Mouse (Mus musculus): ENCODE results near the gene Pifo. TPM values are rescaled to one million over a fixed set of nuclear protein-coding genes. Genes with fewer than 3 reads are reported as not detected.
A peak's percentile ranks its signal among the peaks of the same experiment; 100 is the strongest.
"Not testable (repeated sequence)": the region's sequence is repeated elsewhere in the genome, so short reads cannot be mapped to it uniquely, and the experiment has no call there.

Gene Pifo
- polyA plus RNA-seq, 1 experiment from 2014 or later, result 0.42 TPM

DNA sequence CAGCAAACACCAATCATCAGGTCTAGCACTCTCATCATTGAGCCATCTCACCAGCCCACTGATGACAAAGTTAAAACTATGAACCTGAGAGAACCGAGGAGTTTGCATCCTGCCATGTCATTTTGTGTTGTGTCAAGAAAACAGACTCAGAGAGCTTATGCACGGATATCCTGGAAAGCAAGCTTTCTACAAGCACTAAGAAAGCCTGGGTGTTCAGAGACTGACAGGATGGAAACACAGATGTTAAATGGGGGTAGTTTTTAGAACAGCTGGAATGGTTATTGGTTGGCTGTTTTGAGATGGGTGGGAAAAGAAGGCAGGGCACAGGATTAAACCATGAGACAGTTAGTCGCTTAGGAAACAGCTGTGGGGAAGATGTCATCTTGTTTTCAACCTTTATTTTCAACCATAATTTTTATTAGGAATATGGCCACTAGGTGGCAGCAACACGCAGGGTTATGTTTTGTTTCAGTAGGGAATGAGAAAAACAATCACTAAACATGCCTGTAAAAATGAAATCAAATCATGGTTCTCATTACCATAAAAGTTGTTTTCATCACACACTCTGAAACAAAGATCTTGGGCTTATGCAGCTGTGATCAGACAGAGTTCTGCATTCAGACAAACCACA, 22.7 kb downstream of the Pifo start:
- ATAC-seq (replicated peaks; ENCODE audit: insufficient number of reproducible peaks, insufficient read depth, low FRiP score, low read depth), result no peak
- Histone ChIP-seq H3K27me3 (no peaks in the 10 kb centered on the region), H3K4me1 (replicated peaks) (no peaks in the 10 kb centered on the region), H3K4me2 (no peak overlapping the region), H3K9me3 (replicated peaks) (no peaks in the 10 kb centered on the region), H3K27ac (no peak overlapping the region), H3K4me3 (no peak overlapping the region), H3K36me3 (no peaks in the 10 kb centered on the region), H3K9ac (no peak overlapping the region)
- 19% methylated on average over 4 of the region's 4 CpGs for WGBS

DNA sequence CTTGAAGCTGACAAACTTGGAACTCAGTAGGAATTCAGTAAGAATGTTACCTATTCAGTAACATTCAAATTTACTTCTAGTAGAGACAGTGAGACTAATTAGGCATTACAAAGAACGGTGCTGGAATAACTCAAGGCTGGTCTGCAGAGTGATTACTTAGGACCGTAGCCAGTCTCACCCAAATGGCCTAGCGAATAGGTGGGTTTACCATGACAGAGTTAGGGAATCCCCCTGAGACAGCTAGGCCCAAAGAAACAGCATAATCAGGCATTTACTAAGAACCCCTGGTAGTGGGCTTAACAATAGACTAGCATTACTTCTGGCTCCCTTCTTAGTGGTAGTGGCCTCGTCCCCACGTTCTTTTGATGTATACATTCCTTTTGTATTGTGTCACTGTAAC, 24.8 kb downstream of the Pifo start:
- H3K4me3 ChIP-seq; H3K9me3 ChIP-seq (replicated peaks); H3K27ac ChIP-seq; ATAC-seq (replicated peaks; ENCODE audit: insufficient number of reproducible peaks, insufficient read depth, low FRiP score, low read depth); H3K9ac ChIP-seq; H3K4me2 ChIP-seq; H3K36me3 ChIP-seq; H3K27me3 ChIP-seq; H3K4me1 ChIP-seq (replicated peaks): not testable (repeated sequence)
- 57% methylated on average over 5 of the region's 5 CpGs for WGBS

DNA sequence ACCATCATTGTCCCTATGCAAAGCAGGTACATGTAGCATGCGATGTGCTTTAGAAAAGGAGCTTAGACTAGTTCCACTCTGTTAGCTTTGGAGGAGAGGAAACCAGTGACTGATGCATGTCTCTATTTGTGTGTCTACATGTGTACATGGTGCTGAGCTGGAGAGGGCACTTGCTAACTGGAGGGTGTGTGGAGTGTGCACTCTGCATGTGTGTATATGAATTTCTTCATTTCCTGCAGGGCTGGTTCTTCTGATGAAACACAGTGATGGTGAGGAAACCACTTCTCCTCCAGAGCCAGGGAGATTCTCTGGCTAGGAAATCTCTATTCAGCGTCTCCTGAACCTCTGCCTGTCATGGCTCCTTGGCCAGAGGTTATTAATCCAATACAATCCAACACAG, 40.3 kb downstream of the Pifo start:
- ATAC-seq (replicated peaks; ENCODE audit: insufficient number of reproducible peaks, insufficient read depth, low FRiP score, low read depth), result no peak
- no peak overlapping the region for H3K4me3 ChIP-seq
- no peaks in the 10 kb centered on the region for H3K27me3 ChIP-seq
- no peaks in the 10 kb centered on the region for H3K4me1 ChIP-seq (replicated peaks)
- no peaks in the 10 kb centered on the region for H3K9me3 ChIP-seq (replicated peaks)
- H3K4me2 ChIP-seq, result no peak overlapping the region
- no peak overlapping the region for H3K9ac ChIP-seq
- H3K36me3 ChIP-seq, result peaks cover 14% of the 10 kb centered on the region; the same call in 1 of the 2 replicates
- H3K27ac ChIP-seq, result no peak overlapping the region
- WGBS, result 75% methylated on average over 2 of the region's 2 CpGs

DNA sequence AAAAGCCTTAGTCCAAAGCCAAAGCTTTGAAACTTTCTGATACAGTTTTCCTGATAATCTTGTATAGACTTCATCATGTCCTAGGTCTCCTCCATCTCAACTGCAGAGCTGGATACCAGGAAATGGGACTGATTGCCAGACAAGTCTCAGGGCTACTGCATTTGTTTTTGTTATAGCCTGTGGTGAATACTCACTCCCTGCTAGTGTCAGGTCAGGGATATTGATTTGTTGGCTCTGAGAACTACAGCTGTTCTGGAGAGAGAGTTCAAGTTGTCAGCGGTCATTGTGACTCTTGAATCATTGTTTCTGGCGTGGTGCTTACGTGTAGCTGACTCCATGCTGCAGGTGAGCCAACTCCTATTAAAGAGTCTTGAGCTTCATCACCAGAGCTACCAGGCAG, 41.0 kb downstream of the Pifo start, which contains the start of gene Ovgp1:
Gene Ovgp1, plus strand, starts transcription at position 301 of the 400 bp plus-strand sequence.
- no peak within 1 kb of the TSS for H3K4me3 ChIP-seq
- no peak within 1 kb of the TSS for H3K4me2 ChIP-seq
- no peak within 1 kb of the TSS for H3K9ac ChIP-seq
- H3K27me3 ChIP-seq, result no peaks in the 10 kb centered on the region
- no peak within 1 kb of the TSS for H3K27ac ChIP-seq
- peaks cover 22% of the 10 kb centered on the region for H3K36me3 ChIP-seq
- no peaks in the 10 kb centered on the region for H3K4me1 ChIP-seq (replicated peaks)
- no peak for ATAC-seq (replicated peaks; ENCODE audit: insufficient number of reproducible peaks, insufficient read depth, low FRiP score, low read depth)
- H3K9me3 ChIP-seq (replicated peaks), result no peaks in the 10 kb centered on the region
- WGBS, result 79% methylated on average over 3 of the region's 3 CpGs

DNA sequence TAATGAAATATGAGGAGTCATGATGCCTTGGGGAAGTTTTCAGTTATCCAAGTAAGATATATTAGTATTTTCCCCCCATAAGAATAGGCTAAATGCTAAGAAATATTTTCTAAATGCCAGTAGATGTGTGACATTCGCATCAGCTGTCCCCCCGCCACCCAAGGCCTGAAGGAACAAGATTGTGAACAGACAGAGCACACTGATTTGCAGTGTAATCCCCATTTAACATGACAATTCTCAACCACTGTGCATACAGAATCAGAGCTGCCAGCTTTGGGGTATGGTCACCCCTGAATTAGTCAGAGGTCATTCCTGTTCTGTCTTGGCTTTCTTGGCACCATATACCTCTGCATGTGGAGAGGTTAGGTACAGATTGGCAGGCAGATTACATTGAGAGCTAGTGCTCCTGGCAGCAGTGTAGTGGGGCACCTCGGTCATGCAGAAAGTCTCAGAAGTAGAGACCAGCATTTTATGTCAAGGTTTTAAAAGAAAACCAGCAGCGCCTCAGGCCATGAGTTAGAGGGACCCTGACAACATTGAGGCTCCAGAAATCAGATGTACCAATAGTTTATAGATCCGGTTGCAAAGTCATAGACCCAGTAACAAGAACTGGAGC, 42.5 kb downstream of the Pifo start:
- ATAC-seq (replicated peaks; ENCODE audit: insufficient number of reproducible peaks, insufficient read depth, low FRiP score, low read depth), result no peak
- Histone ChIP-seq H3K4me2 (no peak overlapping the region), H3K27me3 (no peaks in the 10 kb centered on the region), H3K27ac (no peak overlapping the region), H3K4me3 (no peak overlapping the region), H3K36me3 (peaks cover 37% of the 10 kb centered on the region), H3K9me3 (replicated peaks) (no peaks in the 10 kb centered on the region), H3K9ac (no peak overlapping the region), H3K4me1 (replicated peaks) (no peaks in the 10 kb centered on the region)
- 86% methylated on average over 5 of the region's 5 CpGs for WGBS

DNA sequence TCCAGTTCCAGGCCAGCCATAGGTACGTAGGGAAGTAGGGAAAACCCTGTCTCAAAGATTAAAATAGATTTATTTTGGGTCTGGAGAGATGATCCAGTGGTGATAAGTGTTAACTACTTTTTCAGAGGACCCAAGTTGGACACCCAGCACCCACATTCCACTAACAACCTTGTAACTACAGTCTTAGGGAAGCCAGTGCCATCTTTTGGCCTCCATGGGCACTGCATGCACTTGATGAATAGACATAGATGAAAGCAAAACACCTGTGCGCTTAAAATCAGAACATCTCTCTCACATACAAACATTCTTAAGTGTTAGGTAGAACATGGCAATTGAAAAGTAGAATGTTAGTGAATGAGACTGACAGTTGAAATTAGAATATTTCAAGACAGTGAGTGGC, 53.7 kb downstream of the Pifo start:
- Histone ChIP-seq H3K9ac (no peak overlapping the region), H3K27me3 (no peaks in the 10 kb centered on the region), H3K36me3 (peaks cover 54% of the 10 kb centered on the region), H3K4me3 (peak overlapping the region; percentile 98; the same call in 1 of the 2 replicates), H3K9me3 (replicated peaks) (no peaks in the 10 kb centered on the region), H3K4me2 (peak overlapping the region; percentile 81; the same call in 1 of the 2 replicates), H3K27ac (no peak overlapping the region), H3K4me1 (replicated peaks) (peaks cover 35% of the 10 kb centered on the region)
- 93% methylated on average over 2 of the region's 2 CpGs for WGBS
- no peak for ATAC-seq (replicated peaks; ENCODE audit: insufficient number of reproducible peaks, insufficient read depth, low FRiP score, low read depth)

DNA sequence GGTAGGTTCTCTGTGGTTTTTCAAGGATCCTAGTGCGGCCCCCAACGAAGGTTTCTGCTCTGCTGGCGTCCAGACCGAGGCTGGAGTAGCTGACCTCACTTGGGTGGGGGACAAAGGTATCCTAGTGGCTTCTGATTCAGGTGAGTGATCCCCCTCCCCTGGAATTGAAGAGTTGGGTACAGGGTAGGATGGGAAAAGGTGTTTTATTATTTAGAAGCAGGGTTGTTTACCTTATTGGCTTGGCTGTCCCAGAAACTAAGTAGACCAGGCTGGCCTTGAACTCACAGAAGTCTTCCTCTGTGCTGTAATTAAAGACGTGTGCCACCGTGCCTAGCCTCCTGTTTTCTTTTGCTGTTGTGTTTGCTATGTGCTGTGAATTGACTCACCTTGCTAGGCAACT, 54.4 kb downstream of the Pifo start, which contains the start of gene Atp5f1:
Gene Atp5f1, minus strand, starts transcription at position 101 of the 400 bp plus-strand sequence.
- H3K4me1 ChIP-seq (replicated peaks), result peaks cover 35% of the 10 kb centered on the region
- H3K36me3 ChIP-seq, result peaks cover 50% of the 10 kb centered on the region
- peak within 1 kb of the TSS; percentile 98 for H3K4me3 ChIP-seq
- peak within 1 kb of the TSS; percentile 81 for H3K4me2 ChIP-seq
- peak within 1 kb of the TSS; percentile 99 for H3K9ac ChIP-seq
- WGBS, result 7% methylated on average over 6 of the region's 6 CpGs
- no peaks in the 10 kb centered on the region for H3K9me3 ChIP-seq (replicated peaks)
- ATAC-seq (replicated peaks; ENCODE audit: insufficient number of reproducible peaks, insufficient read depth, low FRiP score, low read depth), result no peak
- no peaks in the 10 kb centered on the region for H3K27me3 ChIP-seq
- H3K27ac ChIP-seq, result peak within 1 kb of the TSS; percentile 96

DNA sequence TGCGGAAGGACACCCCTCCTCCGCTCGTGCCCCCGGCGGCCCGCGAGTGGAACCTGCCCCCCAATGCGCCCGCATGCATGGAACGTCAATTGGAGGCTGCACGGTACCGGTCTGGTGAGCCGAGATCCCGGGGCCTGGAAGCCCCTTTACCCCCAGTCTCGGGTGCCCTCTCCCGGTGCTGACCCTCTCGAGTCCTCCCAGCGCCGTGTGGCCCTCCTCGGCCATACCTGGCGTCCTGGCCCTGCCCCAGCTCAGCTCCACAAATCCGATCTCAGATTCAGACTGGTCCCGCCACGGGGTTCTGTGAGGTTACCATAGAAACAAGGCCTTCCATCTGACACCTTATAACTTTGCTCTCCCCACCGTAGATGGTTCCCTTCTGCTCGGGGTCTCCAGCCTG, 54.9 kb downstream of the Pifo start:
- H3K4me1 ChIP-seq (replicated peaks), result peaks cover 37% of the 10 kb centered on the region
- H3K36me3 ChIP-seq, result peaks cover 50% of the 10 kb centered on the region
- peak overlapping the region; percentile 99 for H3K9ac ChIP-seq
- no peaks in the 10 kb centered on the region for H3K9me3 ChIP-seq (replicated peaks)
- under 1% methylated on average over 26 of the region's 26 CpGs for WGBS
- no peaks in the 10 kb centered on the region for H3K27me3 ChIP-seq
- H3K27ac ChIP-seq, result peak overlapping the region; percentile 75
- ATAC-seq (replicated peaks; ENCODE audit: insufficient number of reproducible peaks, insufficient read depth, low FRiP score, low read depth), result peak; percentile 50
- peak overlapping the region; percentile 81 for H3K4me2 ChIP-seq
- H3K4me3 ChIP-seq, result peak overlapping the region; percentile 98

DNA sequence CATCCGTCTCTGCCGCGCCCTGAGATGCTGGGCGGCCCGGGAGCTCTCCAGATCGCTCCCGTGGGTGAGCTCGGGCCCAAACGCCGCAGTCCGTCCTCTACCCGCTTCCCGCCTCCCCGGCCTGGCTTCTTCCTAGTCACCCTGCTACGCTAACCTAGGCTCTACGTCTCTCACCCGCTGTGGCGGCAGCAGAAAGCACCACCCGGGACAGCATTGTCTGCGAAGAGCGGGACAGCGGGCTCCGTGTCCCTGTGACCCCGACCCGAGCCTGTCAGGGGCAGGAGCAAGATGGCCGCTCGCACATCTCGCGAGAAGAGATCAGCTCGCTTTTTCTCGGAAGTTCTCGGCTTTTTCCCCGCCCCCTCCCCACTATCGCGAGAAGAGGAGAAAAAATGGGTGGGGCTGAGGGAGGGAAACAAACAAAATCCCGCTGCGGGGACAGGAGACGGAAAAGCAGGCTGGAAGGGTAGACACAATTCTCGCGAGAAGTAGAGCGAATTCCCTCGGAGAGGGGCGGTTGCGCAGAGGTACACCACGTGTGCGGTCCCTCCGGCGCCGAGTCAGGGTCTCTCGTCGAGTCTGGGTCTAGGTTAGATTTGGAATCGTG, 55.4 kb downstream of the Pifo start, which contains the start of gene Wdr77:
Gene Wdr77, plus strand, starts transcription at position 396 of the 607 bp plus-strand sequence.
- peak within 1 kb of the TSS; percentile 96 for H3K27ac ChIP-seq
- peaks cover 37% of the 10 kb centered on the region for H3K4me1 ChIP-seq (replicated peaks)
- H3K27me3 ChIP-seq, result no peaks in the 10 kb centered on the region
- H3K4me3 ChIP-seq, result peak within 1 kb of the TSS; percentile 98
- H3K4me2 ChIP-seq, result peak within 1 kb of the TSS; percentile 81
- H3K9ac ChIP-seq, result peak within 1 kb of the TSS; percentile 99
- WGBS, result under 1% methylated on average over 52 of the region's 52 CpGs
- peak; percentile 95 for ATAC-seq (replicated peaks; ENCODE audit: insufficient number of reproducible peaks, insufficient read depth, low FRiP score, low read depth)
- H3K36me3 ChIP-seq, result peaks cover 48% of the 10 kb centered on the region
- no peaks in the 10 kb centered on the region for H3K9me3 ChIP-seq (replicated peaks)

DNA sequence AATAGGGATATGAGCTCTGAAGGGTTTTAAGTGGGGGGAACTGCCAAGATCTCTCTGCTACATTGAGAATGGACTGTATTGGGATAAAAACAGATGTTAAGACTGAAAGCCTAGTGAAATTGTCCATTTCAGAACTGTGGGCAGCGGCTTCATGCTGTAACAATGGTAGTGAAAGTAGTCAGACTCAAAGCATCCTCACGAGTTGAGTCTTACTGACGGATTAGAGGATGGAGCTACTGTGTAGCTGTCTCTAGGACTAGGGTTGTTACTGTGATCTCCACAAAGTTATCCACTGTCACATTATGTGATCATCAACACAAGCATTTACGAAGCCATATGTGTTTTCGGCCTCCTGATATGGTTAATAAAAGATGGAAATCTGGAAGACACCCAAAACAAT, 56.2 kb downstream of the Pifo start:
- H3K4me2 ChIP-seq, result peak overlapping the region; percentile 74
- no peak for ATAC-seq (replicated peaks; ENCODE audit: insufficient number of reproducible peaks, insufficient read depth, low FRiP score, low read depth)
- peak overlapping the region; percentile 96 for H3K27ac ChIP-seq
- no peaks in the 10 kb centered on the region for H3K9me3 ChIP-seq (replicated peaks)
- H3K4me3 ChIP-seq, result peak overlapping the region; percentile 98
- no peaks in the 10 kb centered on the region for H3K27me3 ChIP-seq
- WGBS, result 32% methylated on average over 5 of the region's 5 CpGs
- H3K36me3 ChIP-seq, result peaks cover 46% of the 10 kb centered on the region
- H3K4me1 ChIP-seq (replicated peaks), result peaks cover 37% of the 10 kb centered on the region
- H3K9ac ChIP-seq, result peak overlapping the region; percentile 99

DNA sequence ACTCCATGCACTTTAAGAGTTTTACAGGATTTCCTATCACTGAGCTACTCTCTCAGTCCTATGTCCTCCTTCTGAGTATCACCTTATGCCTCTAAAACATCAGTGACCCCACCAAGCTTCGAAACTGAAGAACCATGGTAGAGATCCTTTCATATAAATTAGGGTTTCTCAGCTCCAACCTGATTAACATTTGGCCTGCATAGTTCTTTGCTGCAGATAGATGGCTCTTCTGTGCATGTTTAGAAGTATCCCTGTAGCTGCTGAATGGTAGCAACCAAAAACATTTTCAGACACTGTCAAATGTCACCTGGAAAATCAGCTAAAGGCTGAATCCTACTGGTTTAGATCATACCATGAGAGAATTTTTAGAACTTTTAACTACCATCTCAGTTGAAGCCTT, 57.2 kb downstream of the Pifo start:
- peaks cover 37% of the 10 kb centered on the region for H3K4me1 ChIP-seq (replicated peaks)
- WGBS, result 93% methylated on average over 1 of the region's 1 CpGs
- ATAC-seq (replicated peaks; ENCODE audit: insufficient number of reproducible peaks, insufficient read depth, low FRiP score, low read depth), result no peak
- no peaks in the 10 kb centered on the region for H3K9me3 ChIP-seq (replicated peaks)
- H3K4me2 ChIP-seq, result peak overlapping the region; percentile 74
- H3K36me3 ChIP-seq, result peaks cover 45% of the 10 kb centered on the region
- peak overlapping the region; percentile 98 for H3K4me3 ChIP-seq
- H3K27ac ChIP-seq, result no peak overlapping the region
- H3K9ac ChIP-seq, result no peak overlapping the region
- H3K27me3 ChIP-seq, result no peaks in the 10 kb centered on the region

Data from heart, embryonic 15.5 days (tissue).